Mouse (Mus musculus) liver (tissue): ENCODE results near the gene Atp7b.

Experiments
- DNase-seq: peaks from one replicate; pipeline ENCODE4 v3.0.0-alpha.2; 2020; ENCODE audit warnings: mixed read lengths

Gene Atp7b

DNA sequence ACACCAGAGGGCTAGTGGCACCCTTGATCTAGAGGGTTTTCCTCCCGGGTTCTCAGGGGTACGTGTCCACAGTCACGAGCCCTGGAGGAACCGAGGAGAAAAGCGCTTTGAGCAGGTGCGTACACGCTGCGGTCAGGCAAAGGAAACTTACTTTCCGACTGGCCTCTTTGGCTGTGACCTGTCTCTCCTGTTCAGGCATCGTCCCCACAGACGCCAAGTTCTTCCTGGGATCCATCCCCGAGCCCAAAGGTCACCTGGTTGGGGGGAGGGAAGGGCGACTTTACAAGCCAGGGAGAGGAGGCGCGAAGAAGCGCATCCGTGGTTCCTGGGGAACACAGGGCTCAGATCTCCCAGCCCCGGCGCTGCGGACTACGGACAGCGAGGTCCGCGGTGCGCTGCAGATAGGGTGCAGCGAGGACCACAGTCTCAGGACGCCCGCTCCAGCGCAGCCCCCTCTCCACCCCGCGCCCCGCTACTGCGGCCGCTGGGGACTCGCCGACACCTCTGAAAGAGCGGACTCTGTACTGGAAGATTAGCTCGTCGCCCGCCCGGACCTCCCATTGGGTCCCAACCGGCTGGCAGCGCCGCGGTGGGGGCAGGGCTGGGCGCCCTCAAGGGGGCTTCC, at the start of gene Atp7b:
TSS of gene Atp7b (minus strand) at position 485 of the 625 bp plus-strand sequence.
- DNase-seq = no peak

DNA sequence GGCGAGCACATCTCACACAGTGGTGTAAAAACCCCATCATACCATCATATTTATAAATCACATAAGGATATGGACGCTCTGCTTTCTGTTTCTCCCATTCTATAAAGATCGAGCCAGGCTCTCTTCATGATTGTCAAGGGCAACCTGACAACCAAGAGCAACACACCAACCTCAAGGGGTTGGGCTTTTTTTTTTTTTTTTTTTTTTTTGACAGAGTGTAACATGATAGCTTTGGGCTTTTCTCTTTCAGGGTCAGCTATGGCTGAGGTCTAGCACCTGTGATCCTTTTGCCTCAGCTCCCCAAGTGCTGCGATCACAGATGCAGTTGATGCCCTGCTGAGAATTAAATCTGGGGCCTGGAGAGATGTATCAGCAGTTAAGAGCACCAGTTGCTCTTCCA, 46.9 kb upstream of the Atp7b start:
- no peak for DNase-seq

DNA sequence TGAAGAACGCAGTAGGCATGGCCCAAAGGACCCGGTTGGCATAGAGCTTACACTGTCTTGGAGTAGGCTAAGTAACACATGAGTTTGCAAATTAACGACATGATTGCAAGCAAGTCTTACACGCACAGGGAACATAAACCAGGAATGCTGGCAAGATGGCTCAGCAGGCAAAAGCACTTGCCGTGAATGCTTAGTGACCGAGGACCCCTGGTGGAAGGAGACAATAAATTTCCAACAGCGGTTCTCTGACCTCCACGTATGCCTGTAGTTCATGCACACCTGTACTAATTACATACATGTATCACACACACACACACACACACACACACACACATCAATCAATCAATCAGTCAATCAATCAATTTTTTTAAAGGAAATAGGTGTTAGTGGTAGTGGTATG, 31.5 kb upstream of the Atp7b start:
- peak; percentile 30 for DNase-seq

DNA sequence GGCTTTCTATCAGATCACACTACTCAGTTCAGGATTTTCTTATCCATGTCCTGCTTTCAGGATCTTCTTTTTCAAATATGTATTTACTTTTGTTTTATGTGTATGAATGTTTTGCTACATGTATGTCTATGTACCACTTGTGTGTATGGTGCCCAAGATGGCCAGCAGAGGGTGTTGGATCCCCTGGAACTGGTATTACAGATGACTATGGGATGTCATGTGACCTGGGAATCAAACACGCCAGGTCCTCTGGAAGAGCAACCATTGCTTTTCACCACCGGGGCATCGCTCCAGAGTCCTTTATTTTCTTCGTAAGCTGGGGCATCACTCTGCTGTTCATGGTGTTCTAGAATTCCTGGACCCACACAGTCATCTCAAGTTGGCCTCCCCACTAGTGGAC, 29.1 kb upstream of the Atp7b start:
- no peak for DNase-seq

DNA sequence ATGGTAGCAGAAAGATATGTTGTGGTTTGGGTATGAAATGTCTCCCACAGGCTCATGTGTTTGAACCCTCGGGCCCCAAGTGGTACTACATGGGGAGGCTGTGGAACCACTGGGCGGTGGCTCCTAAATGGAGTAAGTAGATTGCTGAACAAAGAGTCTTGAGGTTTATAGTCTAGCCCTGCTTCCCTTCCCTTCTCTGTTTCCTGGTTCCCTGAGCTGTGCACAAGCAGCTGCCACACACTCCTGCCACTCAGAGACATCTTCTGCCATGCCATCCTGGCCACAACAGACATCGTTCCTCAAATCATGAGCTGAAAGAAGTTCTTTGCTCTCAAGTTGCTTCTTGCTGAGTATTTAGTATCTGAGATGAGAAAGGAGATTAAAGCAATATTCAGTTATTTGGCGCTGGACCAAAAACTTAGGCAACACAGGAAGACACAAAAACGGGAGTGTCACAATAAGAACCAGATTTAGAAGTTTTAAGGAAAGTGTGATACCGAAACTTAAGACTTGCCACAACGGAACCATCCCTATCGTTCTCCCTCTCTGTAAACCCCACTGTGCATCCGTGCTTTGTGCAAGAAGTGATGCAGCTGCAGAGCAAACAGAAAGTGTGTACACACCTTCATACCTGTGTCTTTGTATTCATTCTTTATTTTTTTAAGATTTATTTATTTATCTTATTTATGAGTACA, 19.4 kb upstream of the Atp7b start:
- no peak for DNase-seq

DNA sequence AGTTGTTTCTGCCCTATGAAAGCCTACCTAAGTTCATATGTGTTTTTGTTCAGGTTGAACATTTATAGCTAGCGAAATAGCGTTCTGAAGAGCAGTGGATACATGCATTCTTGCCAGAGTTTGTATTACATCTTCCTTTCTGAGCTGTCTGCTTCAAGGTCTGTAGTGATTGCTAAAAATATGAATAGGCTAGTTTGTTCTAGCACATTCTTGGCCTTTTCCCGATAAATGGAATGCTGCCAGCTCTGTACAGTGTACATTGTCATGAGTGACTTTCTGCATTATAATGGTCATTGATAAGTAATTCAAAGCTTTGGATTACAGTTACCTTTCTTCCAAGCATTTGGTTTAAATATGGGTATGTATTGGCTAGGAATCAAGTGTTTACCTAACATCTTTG, 1.0 kb upstream of the Atp7b start:
- no peak for DNase-seq

DNA sequence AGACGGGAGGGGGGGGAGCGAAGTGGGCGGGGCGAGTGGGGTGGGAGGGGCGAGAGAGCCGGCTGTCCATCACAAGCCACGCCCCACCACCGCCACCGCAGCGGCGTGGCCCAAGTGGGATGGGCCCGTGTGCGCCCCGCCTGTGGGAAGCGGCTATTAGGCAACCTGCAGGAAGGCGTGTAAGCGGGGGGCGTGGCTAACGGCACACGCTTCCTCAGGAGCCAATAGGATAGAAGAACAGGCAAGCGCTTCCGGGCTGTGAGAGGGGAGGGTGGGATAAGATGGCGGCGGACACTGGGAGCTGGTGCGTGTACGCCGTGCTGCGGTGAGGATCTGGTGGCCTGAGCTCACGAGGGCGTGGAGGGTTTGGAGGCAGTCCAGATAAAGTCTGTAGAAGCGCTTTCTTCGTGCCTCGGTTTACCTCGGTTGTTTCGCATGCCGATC, 363 bp upstream of the Atp7b start, which contains the start of gene Alg11:
TSS of gene Alg11 (plus strand) at position 276 of the 444 bp plus-strand sequence.
- peak; percentile 99 for DNase-seq

DNA sequence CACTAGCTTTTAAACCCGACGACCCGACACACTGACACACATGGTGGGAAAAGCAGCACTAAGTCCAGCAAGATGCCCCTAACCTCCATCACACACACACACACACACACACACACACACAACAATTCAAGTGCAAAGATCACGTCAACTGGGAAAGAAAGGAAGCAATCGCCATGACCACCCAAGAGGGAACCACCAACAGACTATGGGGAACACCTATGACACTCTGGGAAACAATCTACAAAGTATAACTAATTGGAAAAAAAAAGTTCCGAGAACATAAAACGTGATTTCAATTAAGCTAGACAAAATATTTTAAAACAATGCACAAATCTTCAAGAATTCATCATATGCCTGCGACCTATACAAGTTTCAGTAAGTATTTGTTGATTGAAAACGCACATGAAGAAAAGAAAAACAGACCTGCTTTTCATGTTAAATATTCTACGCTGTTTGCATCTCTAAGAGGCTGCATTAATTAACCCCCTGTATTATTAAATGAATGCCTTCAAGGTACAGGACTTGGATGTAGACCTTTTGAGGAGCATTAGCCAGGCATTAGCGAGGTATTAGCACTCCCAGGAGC, 859 bp downstream of the Atp7b start:
- no peak for DNase-seq

DNA sequence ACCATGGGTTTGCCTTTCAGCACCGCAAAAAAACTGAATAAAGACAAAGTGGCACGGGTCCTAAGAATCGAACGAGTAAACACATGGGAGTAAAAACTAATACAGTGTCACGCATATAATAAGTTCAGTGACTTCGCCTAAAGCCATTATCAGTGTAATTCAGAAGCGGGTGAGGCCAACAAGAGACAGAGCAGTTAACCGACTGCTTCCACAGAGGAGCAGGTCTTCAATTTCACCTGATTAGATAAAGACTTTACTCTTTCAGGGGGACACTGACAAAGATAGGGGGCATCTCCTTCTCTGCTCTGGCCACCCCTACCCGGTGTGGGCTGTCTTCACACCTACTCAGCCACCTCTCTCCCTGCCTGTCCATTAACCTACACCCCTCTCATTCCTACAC, 1.7 kb downstream of the Atp7b start:
- peak; percentile 58 for DNase-seq

DNA sequence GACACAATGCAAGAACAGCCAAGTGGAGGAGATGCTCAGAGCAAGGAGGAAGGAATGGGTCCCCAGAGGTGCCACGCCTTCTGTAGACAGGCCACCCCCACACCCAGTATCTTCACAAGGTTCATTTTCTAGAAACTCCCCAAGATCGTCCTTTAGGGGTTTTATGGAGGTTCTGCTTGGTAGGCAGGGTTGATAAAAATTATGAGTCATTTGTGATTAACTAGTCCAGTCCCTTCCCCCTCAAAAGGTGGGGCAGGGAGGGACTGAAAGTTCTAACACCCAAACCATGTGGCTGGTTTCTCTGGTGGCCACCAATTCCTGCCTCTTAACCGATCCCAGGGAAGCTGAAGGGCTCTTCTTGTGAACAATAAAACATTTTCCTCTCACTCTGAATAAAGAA, 3.3 kb downstream of the Atp7b start:
- peak; percentile 12 for DNase-seq

DNA sequence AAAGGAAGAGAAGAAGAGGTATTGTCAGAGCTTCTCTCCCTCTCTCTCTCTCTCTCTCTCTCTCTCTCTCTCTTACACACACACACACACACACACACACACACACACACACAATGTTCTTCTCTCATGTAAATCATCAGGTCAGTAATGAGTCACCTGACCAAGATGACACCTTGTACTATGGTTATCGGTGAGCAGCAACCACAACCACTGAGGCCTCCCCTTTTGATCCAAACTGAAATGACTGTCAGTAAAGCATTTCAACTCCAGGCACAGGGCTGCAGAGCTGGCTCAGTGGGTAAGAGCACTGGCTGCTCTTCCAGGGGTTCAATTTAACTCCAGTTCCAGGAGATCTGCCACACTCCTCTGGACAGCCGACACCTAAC, 4.6 kb downstream of the Atp7b start:
- no peak for DNase-seq

DNA sequence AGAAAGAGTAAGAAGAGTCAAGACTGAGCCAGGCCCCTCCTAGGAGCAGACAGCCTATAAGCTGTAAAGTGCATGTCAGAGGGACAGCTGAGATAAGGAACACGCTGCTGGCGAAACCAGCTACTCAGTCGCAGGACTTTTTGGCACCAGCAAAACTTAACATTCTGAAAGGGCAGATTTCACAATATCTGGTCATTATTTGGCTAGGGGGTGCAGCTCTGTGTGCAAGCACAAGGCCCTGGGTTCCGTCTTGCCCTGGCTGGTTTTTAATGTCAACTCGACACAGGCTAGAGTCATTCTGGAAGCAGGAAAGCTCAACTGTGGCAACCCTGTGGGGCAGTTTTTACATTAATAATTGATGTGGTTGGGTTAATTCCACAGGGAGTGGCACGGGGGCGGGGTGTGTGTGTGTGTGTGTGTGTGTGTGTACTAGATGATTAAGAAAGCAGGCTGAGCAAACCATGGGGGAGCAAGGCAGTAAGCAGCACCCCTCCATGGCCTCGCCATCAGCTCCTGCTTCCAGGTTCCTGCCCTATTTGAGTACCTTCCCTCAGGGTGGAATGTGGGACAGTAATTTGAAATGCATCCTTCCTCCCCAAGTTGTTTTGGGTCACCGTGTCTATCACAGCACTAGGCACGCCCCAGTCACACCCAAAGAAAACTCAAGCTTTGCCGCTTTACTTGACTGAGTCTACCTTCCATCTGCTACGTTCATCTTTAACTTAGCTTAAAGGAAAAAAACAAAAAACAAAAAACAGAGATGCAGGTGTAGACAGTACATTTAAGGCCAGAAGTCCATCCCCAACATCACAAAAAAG, 5.2 kb downstream of the Atp7b start:
- peak; percentile 65 for DNase-seq

DNA sequence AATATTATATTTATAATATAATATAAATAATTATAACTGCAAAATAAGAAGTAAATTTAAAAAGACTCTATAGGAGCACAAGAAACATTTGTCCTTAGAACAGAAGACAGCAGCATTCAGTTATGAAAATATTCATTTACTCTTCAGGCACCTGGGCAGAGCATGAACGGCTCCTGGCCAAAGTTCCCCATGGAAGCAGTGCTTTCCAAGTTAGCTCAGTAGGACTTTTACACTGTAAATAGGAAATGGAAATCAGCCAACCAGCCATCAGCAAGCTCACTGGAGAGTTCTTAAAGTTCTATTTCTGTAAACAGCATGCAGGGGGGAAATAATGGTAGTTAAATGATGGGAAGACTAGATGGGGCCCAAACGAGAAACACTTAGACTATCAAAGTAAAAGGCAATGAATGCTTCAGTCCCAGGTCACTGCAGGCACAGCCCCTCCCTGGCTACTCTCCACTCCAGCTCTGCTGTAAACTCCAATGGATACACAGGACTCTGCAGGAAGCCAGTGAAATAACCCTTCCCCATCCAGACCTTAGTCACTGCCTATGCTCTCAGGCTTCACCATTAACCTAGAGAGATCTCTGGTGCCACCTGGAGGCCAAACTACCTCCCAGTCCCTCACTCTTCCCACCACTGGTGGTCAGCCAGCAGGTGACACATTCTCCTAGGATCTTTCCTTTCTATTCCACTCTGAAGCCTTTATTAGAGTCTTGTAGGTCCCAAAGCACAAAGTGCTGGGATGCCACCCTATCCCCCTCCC, 12.2 kb downstream of the Atp7b start:
- DNase-seq = peak; percentile 76

DNA sequence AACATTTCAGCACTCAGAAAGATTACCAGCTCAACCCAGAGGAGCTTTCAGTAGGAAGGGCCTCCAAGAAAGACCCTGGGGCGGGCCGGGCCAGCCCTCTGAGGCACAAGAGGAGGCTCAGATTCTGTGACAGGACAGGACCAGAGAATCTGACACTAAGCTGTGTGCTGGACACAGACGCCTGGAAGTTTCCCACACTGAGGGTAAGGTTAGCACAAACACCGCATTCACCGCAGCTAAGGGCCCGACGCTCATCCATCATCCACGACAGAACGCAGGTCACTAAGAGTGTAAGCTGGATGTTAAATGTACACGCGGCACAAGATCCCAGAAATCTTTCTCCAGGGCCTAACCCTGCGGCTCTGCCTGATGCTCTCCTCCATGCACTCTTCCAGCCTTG, 16.4 kb downstream of the Atp7b start:
- no peak for DNase-seq

DNA sequence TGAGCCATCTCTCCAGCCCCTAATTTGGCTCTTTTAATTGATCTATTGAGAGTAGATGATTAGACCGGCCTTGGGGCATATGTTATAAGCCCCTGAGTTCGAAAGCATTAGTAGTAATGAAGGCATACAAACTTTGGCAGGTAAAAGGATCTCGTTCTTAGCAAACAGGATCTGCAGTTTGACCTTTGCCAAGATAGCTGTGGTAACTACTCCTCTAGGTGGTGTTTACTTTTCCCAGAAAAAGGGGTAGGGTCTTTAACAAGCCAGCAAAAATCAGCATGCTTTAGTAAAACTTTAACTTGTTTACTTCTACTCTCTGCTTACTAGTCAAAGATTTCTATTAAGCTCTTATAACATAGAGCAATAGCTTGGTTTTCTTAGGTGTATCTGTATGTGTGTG, 17.6 kb downstream of the Atp7b start:
- no peak for DNase-seq

DNA sequence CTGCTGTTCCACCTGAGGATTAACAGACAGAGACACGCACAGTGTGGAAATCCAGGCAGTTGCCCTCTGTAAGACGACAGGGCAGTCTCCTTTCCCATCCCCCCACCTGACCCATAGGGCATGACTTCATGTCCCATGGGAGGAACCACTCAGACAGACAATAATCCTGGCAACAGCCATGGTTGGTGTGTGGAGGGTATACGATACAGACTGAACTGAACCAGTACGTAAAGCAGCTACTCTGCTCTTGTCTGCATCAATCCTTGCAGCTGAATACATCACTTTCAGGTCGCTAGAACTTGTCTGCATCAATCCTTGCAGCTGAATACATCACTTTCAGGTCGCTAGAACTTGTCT, 20.0 kb downstream of the Atp7b start:
- no peak for DNase-seq

DNA sequence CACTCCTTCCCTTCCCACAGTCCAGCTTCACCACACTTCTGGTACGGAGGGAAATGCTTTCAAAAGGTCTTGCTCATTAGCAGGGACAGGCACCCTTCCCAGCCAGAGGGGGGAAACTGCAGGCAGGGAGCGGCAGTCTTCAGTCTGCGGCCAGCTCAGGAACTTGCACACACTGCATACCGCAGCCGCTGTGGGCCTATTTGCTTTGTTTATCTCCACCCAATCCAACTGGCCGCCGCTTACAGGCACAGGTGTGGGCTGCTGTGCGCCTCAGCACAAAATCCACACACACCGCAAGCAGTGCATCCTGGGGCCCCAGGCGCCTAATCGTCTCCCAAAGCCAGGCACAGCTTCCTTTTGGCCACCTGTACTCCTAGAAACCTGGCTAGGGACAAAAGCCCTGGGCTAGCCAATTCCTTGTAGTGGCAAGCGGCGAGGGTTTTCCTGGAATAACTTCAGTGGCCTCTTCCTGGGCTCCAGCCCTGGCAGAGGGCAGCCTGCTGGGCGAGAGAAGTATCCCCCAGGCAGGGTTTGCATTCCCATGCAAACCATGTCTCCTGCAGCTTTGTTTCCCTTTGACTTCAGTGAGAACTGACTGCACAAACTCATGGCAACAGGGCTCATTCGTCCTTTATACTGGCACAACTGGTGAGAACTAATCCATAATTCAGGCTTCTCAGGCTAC, 20.5 kb downstream of the Atp7b start:
- DNase-seq = peak; percentile 53

DNA sequence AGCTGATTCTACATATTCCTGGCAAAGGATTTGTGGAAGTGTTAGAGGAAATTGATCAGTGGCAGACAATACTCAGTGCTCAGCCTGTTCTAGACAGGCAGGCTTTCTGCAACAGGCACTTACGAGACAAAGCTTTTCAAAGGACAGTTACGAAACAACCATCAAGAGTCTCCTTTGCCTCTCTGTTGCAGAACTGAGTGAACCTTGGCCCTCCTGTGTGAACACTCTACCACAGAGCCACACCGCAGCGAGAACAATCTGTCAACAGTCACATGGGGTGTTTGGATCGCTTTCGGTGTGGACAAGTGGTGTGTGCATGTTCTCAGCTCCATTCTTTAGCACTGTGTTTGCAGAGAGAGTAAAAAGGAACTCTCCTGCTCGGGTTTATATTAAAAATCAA, 23.1 kb downstream of the Atp7b start:
- DNase-seq = no peak

DNA sequence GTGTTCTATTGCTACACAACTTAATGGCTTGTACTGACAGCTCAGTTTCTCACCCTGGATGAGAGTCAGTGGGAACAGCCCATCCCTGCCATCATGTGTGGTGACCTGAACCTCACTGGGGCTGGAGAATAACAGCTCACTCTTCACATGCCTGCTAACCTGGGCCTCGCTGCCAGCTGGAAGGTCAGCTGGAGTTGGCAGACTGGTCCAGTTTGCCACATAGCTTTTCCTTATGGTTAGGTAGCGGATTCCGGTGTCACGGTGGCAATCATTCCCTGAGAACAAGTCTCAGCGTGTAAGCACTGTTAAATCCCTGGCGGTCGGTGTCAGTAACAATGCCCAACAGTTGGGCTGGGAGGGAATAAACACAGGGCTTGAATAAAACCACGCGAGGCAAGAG, 24.0 kb downstream of the Atp7b start:
- no peak for DNase-seq

DNA sequence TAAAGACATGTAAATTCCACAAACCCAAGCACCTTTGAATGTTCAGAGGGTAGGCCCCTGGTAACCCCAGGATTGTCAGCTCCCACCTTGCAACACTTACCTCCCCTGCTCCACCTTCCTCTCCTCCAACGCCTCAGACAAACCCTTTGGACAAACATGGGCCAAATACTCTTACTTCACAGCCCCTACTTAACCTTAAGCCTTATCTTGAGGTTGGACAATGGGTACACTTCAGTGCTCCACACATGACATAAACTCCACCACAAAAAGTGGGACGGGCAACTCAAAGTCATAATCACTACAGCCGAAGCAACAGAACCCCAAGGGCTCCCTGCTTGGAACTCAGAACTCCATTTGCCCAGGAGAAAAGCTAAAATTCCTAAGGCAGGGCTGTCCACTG, 29.1 kb downstream of the Atp7b start:
- no peak for DNase-seq

DNA sequence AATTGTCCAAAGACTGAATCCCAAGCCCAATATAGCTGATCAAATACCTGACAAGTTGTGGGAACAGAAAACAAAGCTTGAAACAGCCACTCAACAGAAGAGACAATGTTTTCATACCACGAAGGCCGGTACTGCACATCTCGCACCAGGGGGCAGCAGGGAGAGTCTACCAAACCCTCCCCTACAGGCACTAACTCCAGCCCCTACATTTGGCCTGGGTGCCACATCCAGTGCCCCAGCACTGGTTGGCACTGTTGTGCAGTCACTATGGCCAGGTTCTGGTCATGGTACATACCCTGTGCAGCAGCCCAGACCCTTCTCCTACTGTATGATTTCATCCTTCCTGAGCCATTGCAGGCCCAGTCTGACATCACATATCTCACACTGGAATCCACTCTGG, 31.1 kb downstream of the Atp7b start:
- no peak for DNase-seq

DNA sequence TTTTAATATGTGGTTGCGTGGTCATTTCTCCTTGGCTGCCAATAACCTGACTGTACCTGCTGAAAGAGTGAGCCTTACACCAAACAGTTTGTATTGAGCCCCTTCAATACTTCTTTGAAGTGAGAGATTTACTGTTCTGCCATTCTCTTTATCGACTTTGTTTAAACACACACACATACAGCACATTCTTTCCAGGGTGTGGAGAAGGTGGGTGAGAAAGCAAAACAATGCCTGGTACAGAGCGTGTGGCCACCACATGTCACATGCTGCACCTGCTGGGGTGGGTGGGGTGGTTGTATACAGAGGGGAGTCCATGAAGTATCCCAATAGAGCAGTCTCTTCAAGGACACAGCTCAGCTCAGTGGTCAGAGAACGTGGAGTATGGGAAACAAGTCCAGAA, 34.9 kb downstream of the Atp7b start:
- no peak for DNase-seq
